Mouse (Mus musculus): Measurements from ENCODE around the gene Catsper4. TPM values are rescaled to one million over a fixed set of nuclear protein-coding genes. Genes with fewer than 3 reads are reported as not detected.

Catsper4 gene
- polyA plus RNA-seq, 1 experiment from 2014 or later, result not detected

- Histone ChIP-seq H3K4me3 (ENCODE audit: low read length) (no peak overlapping the region), H3K36me3 (ENCODE audit: control insufficient read depth, insufficient read depth, low read length) (no peaks in the 10 kb centered on the region), H3K9me3 (ENCODE audit: control insufficient read depth, low read length) (no peaks in the 10 kb centered on the region), H3K27me3 (replicated peaks; ENCODE audit: control insufficient read depth, insufficient read depth, low read length) (peaks cover 21% of the 10 kb centered on the region), H3K4me2 (ENCODE audit: low read length) (no peak overlapping the region), H3K27ac (ENCODE audit: low read depth, low read length) (no peak overlapping the region), H3K9ac (ENCODE audit: low read depth, low read length) (no peak overlapping the region), H3K4me1 (ENCODE audit: control insufficient read depth, insufficient read depth, low read depth, low read length) (peaks cover 10% of the 10 kb centered on the region)
- 14% methylated on average over 11 of the region's 11 CpGs for WGBS
- no peak for ATAC-seq
Measured at GRCm38 (mm10) chr4:134257198-134258009, 30.2 kb upstream of the Catsper4 start.

DNA sequence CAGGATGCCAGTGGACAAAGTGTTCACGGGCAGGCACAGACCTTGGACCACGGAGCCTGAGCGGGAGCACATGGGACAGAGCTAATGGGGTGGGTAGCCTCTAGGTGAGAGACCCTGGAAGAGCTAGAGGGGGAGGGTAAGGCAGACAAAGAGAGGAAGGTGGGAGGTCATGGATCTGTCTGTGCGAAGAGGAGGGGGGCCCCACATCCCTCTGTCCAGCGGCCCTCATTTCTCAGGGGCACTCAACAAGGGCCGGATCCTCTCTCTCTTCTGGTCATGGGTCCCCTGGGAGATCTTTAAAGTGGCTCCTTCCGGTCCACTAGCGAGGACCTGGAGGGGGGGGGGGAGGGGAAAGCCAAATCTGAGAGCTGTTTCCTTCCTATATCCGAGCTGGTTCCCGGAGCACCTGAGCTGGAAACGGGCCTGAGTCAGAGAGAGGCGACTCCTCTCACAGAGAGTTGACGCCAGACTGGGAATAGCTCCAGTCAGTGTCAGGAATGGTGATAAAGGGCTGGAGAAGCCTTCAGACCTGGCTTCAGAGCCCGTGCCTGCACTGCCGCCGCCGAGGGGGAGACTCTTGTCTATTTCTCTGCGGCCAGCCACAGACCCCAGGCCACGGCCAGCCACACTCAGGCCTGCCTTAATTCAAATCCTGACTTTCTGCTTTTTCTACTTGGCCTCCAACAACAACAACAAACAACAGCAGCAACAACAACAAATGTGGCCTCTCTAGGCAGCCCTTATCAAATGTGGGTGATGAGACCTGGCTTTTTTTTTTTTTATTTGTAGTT, 29.4 kb upstream of the Catsper4 start:
- WGBS, result 17% methylated on average over 19 of the region's 19 CpGs
- no peak overlapping the region for H3K9ac ChIP-seq (ENCODE audit: low read depth, low read length)
- H3K27ac ChIP-seq (ENCODE audit: low read depth, low read length), result no peak overlapping the region
- no peak for ATAC-seq
- no peak overlapping the region for H3K4me3 ChIP-seq (ENCODE audit: low read length)
- H3K27me3 ChIP-seq (replicated peaks; ENCODE audit: control insufficient read depth, insufficient read depth, low read length), result peaks cover 23% of the 10 kb centered on the region
- no peak overlapping the region for H3K4me2 ChIP-seq (ENCODE audit: low read length)
- H3K9me3 ChIP-seq (ENCODE audit: control insufficient read depth, low read length), result no peaks in the 10 kb centered on the region
- no peaks in the 10 kb centered on the region for H3K36me3 ChIP-seq (ENCODE audit: control insufficient read depth, insufficient read depth, low read length)
- peaks cover 17% of the 10 kb centered on the region for H3K4me1 ChIP-seq (ENCODE audit: control insufficient read depth, insufficient read depth, low read depth, low read length)

DNA sequence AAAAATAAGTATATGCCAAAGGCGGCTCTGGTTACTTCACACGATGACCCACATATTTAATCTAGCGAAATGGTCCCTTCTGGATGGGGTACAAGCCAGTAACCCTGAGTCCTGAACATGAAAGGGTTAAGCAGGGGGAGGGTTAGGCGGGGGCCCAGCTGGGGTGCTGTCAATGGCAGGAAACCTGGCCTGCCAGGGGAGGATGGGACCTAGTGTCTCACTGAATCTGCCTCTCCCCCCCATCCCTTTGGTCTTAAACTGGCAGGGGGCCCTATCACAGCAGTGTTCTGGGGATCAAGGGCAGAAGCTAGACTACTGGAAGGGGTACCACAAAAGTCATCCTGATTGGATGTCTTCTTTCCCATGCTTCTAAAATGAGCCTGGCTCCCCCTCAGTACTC, 28.7 kb upstream of the Catsper4 start:
- peaks cover 17% of the 10 kb centered on the region for H3K4me1 ChIP-seq (ENCODE audit: control insufficient read depth, insufficient read depth, low read depth, low read length)
- no peak overlapping the region for H3K4me3 ChIP-seq (ENCODE audit: low read length)
- no peaks in the 10 kb centered on the region for H3K9me3 ChIP-seq (ENCODE audit: control insufficient read depth, low read length)
- H3K4me2 ChIP-seq (ENCODE audit: low read length), result no peak overlapping the region
- ATAC-seq, result no peak
- WGBS, result 22% methylated on average over 4 of the region's 4 CpGs
- no peak overlapping the region for H3K9ac ChIP-seq (ENCODE audit: low read depth, low read length)
- peaks cover 23% of the 10 kb centered on the region for H3K27me3 ChIP-seq (replicated peaks; ENCODE audit: control insufficient read depth, insufficient read depth, low read length)
- no peaks in the 10 kb centered on the region for H3K36me3 ChIP-seq (ENCODE audit: control insufficient read depth, insufficient read depth, low read length)
- H3K27ac ChIP-seq (ENCODE audit: low read depth, low read length), result no peak overlapping the region

DNA sequence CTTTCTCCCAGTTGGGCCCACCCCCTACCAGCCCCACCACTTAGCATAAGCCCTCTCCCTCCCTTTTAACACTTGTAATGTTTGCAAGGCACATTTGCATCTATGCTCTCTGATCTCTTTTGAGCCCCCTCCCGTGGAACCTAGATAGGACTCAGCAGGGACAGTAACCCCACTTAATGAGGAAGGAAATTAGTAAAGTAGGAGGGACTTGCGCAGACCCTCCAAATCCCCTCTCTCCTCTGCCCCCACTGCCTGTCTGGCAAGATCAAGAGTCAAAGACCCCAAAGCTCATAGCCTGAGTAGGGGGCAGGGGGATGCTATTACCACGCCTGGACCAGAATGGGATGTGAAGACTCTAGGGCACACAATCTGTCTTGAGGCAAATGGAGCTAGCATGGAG, 27.7 kb upstream of the Catsper4 start:
- Histone ChIP-seq H3K27me3 (replicated peaks; ENCODE audit: control insufficient read depth, insufficient read depth, low read length) (peaks cover 23% of the 10 kb centered on the region), H3K9me3 (ENCODE audit: control insufficient read depth, low read length) (no peaks in the 10 kb centered on the region), H3K27ac (ENCODE audit: low read depth, low read length) (no peak overlapping the region), H3K4me1 (ENCODE audit: control insufficient read depth, insufficient read depth, low read depth, low read length) (peaks cover 23% of the 10 kb centered on the region), H3K36me3 (ENCODE audit: control insufficient read depth, insufficient read depth, low read length) (no peaks in the 10 kb centered on the region), H3K4me3 (ENCODE audit: low read length) (no peak overlapping the region), H3K9ac (ENCODE audit: low read depth, low read length) (no peak overlapping the region), H3K4me2 (ENCODE audit: low read length) (no peak overlapping the region)
- ATAC-seq, result no peak
- WGBS, result 41% methylated on average over 3 of the region's 3 CpGs

DNA sequence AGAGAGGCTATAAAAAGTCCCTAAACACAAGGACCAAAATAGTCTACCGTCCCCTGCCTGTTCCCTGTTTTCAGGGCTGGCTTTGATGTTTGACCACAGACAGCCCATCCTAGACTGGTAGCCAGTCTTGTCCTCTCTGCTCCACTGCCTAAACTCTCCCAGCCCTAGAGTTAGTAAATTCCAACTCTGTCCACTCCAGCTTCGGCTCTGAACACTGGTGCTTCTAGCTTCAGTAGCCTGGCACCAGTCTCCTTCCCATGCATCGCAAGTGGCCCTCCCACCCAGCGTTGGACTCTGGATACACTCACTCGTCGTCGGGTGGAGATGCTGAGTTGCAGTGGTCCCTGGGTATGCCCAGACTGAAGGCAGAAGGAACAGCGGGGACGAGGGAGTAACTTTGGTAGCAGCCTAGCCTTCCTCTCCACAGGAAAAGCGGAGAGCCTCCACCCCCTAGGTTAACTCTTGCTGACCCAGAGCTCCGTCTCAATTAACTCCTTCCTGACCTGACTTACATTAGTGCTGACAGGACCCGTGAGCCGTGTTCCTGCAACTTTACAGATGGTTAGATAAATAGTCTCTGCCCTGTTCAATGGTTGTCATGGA, 26.6 kb upstream of the Catsper4 start, which contains the start of gene Grrp1:
Gene Grrp1, minus strand, starts transcription at position 385 of the 603 bp plus-strand sequence.
- Histone ChIP-seq H3K9me3 (ENCODE audit: control insufficient read depth, low read length) (no peaks in the 10 kb centered on the region), H3K4me1 (ENCODE audit: control insufficient read depth, insufficient read depth, low read depth, low read length) (peaks cover 30% of the 10 kb centered on the region), H3K4me3 (ENCODE audit: low read length) (peak within 1 kb of the TSS; percentile 62), H3K9ac (ENCODE audit: low read depth, low read length) (0 out of 2 replicates have a peak within 1 kb of the TSS, but pooled peaks have one; percentile 37), H3K4me2 (ENCODE audit: low read length) (peak within 1 kb of the TSS; percentile 11; the same call in 1 of the 2 replicates), H3K36me3 (ENCODE audit: control insufficient read depth, insufficient read depth, low read length) (no peaks in the 10 kb centered on the region), H3K27ac (ENCODE audit: low read depth, low read length) (0 out of 2 replicates have a peak within 1 kb of the TSS, but pooled peaks have one; percentile 20), H3K27me3 (replicated peaks; ENCODE audit: control insufficient read depth, insufficient read depth, low read length) (peaks cover 23% of the 10 kb centered on the region)
- WGBS, result under 1% methylated on average over 13 of the region's 13 CpGs
- no peak for ATAC-seq

- H3K9me3 ChIP-seq (ENCODE audit: control insufficient read depth, low read length), result no peaks in the 10 kb centered on the region
- peak overlapping the region; percentile 62 for H3K4me3 ChIP-seq (ENCODE audit: low read length)
- no peaks in the 10 kb centered on the region for H3K36me3 ChIP-seq (ENCODE audit: control insufficient read depth, insufficient read depth, low read length)
- H3K27ac ChIP-seq (ENCODE audit: low read depth, low read length), result 0 out of 2 replicates have a peak overlapping the region, but pooled peaks have one; percentile 20
- H3K4me2 ChIP-seq (ENCODE audit: low read length), result peak overlapping the region; percentile 84
- 0 out of 2 replicates have a peak overlapping the region, but pooled peaks have one; percentile 37 for H3K9ac ChIP-seq (ENCODE audit: low read depth, low read length)
- ATAC-seq, result no peak
- peaks cover 26% of the 10 kb centered on the region for H3K27me3 ChIP-seq (replicated peaks; ENCODE audit: control insufficient read depth, insufficient read depth, low read length)
- H3K4me1 ChIP-seq (ENCODE audit: control insufficient read depth, insufficient read depth, low read depth, low read length), result peaks cover 30% of the 10 kb centered on the region
- 10% methylated on average over 15 of the region's 15 CpGs for WGBS
Measured at GRCm38 (mm10) chr4:134252911-134253721, 25.9 kb upstream of the Catsper4 start.

DNA sequence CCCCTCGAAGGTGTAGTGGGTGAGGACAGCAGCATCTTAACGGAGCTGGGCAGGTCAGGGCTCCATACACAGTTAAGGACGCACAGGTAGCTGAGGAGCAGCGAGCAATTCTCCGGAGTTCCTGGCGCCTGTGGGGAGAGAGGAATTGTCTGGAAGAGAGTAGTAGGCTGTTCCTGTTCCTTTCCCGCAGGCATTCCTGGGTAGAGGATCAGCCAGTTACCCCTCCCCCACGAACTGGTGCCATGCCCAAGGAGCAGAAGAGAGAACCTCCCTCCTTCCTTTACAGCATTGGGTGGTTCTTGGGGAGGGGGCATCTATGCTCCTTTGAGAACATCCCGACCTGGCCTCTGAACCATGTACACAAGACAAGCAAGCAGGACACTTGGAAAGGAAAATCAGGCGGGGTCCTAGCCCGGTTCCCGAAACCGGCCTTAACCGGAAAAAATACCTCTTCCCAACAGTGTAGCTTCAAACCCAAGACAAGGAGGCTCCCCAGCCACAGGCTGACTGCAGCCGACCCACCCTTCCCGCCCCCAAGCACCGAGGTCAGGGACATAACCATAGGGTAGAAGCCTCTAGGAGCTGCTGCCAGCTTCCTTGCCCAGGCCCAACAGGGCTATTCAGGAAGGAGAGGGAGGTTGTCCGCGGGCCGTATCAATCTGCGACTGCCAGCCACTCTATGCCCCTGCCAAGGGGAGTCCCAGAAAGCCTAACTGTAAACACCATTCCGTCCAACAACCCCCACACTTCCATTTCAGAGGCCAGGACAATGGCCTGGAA, 25.1 kb upstream of the Catsper4 start:
- H3K4me1 ChIP-seq (ENCODE audit: control insufficient read depth, insufficient read depth, low read depth, low read length), result peaks cover 30% of the 10 kb centered on the region
- WGBS, result 8% methylated on average over 22 of the region's 22 CpGs

More for the DNA sequence above, 25.1 kb upstream of the Catsper4 start:
- ATAC-seq, result 0 out of 2 replicates have a peak, but pooled peaks have one; percentile 13
- peak overlapping the region; percentile 62 for H3K4me3 ChIP-seq (ENCODE audit: low read length)
- no peaks in the 10 kb centered on the region for H3K9me3 ChIP-seq (ENCODE audit: control insufficient read depth, low read length)
- H3K27ac ChIP-seq (ENCODE audit: low read depth, low read length), result peak overlapping the region; percentile 82
- H3K4me2 ChIP-seq (ENCODE audit: low read length), result peak overlapping the region; percentile 84
- H3K9ac ChIP-seq (ENCODE audit: low read depth, low read length), result peak overlapping the region; percentile 84
- peaks cover 30% of the 10 kb centered on the region for H3K27me3 ChIP-seq (replicated peaks; ENCODE audit: control insufficient read depth, insufficient read depth, low read length)
- H3K36me3 ChIP-seq (ENCODE audit: control insufficient read depth, insufficient read depth, low read length), result no peaks in the 10 kb centered on the region

Measured in hindbrain, embryonic 16.5 days (tissue).